Mouse (Mus musculus): Measurements from ENCODE around the gene Tagap1. TPM values are rescaled to one million over a fixed set of nuclear protein-coding genes. Genes with fewer than 3 reads are reported as not detected.
"Not testable (repeated sequence)": the region's sequence is repeated elsewhere in the genome, so short reads cannot be mapped to it uniquely, and the experiment has no call there.

The Tagap1 gene
- polyA plus RNA-seq, 1 experiment from 2014 or later, result 48.8 TPM

DNA sequence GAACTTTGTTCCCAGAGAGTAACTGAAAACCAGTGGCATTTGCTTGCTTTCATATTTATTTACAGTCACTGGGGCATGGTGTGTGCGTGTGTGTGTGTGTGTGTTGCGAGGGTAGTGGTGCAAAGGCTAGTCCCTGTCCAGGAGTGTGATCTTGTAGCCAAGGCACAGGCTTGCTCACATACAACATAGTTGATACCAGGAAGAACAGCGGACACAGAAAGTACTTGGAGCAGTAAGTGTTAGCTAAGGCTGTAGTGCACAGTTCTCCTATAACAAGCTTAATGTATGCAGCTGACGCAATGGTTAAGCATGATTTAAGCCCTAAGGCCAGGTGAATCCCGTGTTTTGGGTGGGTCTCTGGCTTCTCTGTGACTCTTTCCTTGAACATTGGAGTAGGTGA is 18.4 kb upstream of the Tagap1 start:
- H3K4me3 ChIP-seq, result peak overlapping the region; percentile 51
- ATAC-seq; H3K27ac ChIP-seq; H3K36me3 ChIP-seq (ENCODE audit: poor library complexity, severe bottlenecking); H3K4me1 ChIP-seq; H3K9me3 ChIP-seq (replicated peaks); H3K27me3 ChIP-seq: not testable (repeated sequence)
- peak overlapping the region; percentile 70; the same call in 1 of the 2 replicates for H3K9ac ChIP-seq
- 20% methylated on average over 5 of the region's 5 CpGs for WGBS
- H3K4me2 ChIP-seq, result peak overlapping the region; percentile 60

DNA sequence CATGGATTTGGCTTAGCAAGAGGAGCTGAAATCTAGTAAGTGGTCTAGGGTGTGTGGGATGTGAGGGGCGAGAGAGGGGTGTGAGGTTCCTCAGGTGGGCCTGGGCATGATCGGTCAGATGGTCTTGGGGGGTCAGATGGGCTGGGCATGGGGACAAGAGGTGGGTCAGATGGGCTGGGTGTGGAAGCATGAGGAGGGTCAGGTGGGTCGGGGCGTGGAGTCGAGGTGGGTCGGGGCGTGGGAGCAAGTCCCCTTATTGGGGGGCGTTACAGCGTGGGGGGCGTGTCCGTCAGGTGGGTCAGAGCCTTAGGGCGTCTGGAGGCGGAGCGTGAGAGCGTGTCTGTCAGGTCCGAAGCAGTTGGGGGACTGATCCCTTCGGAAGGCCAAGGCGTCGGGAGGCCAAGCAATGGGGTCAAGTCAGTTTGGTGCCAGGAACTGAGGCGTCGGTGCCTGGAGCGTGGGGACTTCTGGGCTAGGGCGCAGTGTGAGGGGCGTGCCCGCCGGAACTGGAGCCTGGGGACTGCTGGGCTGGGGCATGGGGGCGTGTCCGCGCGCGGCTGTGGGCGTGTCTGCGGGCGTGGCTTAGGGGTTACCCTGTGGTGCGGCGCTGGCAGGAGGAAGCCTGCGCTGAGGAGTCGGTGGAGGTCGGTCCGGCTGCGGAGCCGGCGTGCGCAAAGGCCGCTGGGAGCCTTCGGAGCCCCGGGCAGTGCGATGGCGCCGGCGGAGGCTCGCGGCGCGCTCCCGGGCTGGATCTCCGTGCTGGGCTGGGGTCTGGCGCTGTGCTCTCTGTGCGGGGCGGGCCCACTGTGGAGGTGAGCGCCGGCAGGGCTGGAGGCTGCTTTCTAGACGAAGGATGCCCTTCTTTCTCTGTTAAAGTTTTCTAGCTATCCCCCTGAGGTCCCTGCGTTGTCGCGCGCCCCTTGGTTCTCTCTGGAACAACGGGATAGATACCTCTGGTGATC is 17.6 kb upstream of the Tagap1 start, which contains the start of gene Gm49721:
Gm49721 (plus strand) TSS at position 618 of the 962 bp plus-strand sequence.
- WGBS, result 2% methylated on average over 36 of the region's 68 CpGs
- peak within 1 kb of the TSS; percentile 60 for H3K4me2 ChIP-seq
- ATAC-seq, result peak; percentile 99

DNA sequence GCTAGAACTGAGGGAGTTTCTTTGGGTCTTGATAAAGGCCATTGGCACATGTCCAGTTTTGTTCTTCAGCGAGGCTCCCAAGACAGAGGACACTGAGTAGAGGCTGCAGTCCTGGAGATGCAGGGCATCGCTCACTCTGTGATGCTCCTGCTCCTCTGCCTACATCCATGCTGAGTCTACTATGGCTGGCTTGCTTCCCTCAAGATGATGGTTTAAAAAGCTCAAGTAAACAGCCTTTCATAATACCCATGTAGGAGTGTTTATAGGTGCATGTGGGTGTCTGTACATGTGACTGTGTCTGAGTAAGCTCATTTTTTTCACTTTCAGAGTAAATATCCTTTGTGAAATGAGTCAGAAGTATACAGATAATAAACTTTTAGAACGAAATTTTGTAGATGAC is 14.0 kb upstream of the Tagap1 start:
- not testable (repeated sequence) for H3K4me1 ChIP-seq; H3K4me2 ChIP-seq; H3K9ac ChIP-seq; H3K4me3 ChIP-seq; ATAC-seq; H3K36me3 ChIP-seq (ENCODE audit: poor library complexity, severe bottlenecking); H3K27ac ChIP-seq; H3K9me3 ChIP-seq (replicated peaks); H3K27me3 ChIP-seq
- WGBS, result 60% methylated on average over 3 of the region's 3 CpGs

More for the DNA sequence above, 17.6 kb upstream of the Tagap1 start, which contains the start of gene Gm49721:
- not testable (repeated sequence) for H3K27me3 ChIP-seq; H3K36me3 ChIP-seq (ENCODE audit: poor library complexity, severe bottlenecking); H3K4me1 ChIP-seq; H3K27ac ChIP-seq; H3K9me3 ChIP-seq (replicated peaks)
- H3K9ac ChIP-seq, result peak within 1 kb of the TSS; percentile 70
- peak within 1 kb of the TSS; percentile 51 for H3K4me3 ChIP-seq

DNA sequence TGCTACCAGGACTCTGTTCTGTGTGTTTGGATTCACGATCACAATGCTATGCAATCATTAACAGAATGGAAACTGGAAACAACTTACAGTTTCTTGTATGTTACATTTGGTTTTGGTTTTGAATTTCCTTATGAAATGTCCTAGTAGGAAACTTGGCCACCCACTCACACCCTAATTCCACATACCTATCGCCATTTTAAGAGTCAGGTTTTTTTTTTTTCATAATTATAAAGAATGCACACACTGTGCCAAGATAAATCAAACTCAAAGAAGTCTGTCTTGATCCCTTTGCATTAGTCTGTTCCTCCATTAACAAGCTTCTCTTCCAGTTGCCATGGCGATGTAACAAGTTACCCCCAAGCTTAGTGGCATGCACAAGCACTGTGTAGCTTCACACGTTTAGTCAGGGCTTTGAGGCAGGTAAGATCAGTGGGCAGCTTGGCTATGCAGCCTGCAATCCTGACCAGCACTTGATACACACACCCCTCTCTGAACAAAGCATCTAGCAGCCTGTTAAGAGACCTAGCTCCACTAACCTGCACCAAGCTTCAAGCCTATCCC is 12.0 kb upstream of the Tagap1 start:
- H3K27me3 ChIP-seq; H3K36me3 ChIP-seq (ENCODE audit: poor library complexity, severe bottlenecking); H3K27ac ChIP-seq; ATAC-seq; H3K4me1 ChIP-seq; H3K4me3 ChIP-seq; H3K9ac ChIP-seq; H3K4me2 ChIP-seq; H3K9me3 ChIP-seq (replicated peaks): not testable (repeated sequence)
- WGBS, result 51% methylated on average over 4 of the region's 4 CpGs

DNA sequence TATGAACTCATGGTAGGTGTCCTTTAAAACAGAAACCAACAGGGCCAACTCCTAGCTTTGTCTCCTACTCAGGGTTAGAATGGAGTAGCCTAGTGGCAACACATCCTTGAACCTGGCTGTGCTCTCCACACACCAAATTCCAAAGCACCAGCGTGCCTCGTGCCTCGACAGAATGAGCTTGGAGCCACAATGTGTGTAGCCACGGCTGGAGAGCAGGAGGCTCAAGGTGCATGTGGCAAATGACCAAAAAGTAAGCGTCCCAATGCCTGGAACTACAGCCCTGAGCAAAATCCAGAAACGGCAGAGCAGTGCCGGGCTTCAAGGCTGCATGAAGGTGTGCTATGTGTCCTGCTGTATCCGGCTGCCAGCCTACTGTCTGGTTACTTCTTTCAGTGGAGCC is 10.3 kb upstream of the Tagap1 start:
- not testable (repeated sequence) for H3K4me1 ChIP-seq; H3K36me3 ChIP-seq (ENCODE audit: poor library complexity, severe bottlenecking); ATAC-seq; H3K4me2 ChIP-seq; H3K27ac ChIP-seq; H3K9ac ChIP-seq; H3K27me3 ChIP-seq; H3K4me3 ChIP-seq; H3K9me3 ChIP-seq (replicated peaks)
- 90% methylated on average over 8 of the region's 8 CpGs for WGBS

DNA sequence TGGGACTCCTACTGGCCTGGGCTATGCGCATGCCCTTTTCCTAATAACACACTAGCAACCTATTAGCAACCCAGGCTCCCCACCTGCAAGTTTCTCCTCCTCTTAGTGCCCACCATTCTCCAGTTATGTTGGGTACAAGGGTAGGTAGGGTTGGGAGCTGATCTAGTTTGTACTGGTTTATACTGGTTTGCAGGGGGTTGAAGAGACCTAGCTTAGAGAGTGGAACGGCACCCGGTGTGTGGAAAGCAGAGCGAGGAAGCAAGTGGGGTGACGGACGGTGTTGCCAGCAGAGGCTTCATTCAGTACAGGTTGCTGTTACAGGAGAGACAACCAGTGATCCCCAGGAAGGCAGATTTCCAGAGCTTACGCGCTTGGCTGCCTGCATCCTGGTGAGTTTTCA is 9.4 kb upstream of the Tagap1 start, which contains the start of gene Rnaset2b:
Rnaset2b (plus strand) TSS at position 301 of the 400 bp plus-strand sequence.
- WGBS, result 100% methylated on average over 1 of the region's 8 CpGs
- ATAC-seq; H3K9me3 ChIP-seq (replicated peaks); H3K36me3 ChIP-seq (ENCODE audit: poor library complexity, severe bottlenecking); H3K27ac ChIP-seq; H3K27me3 ChIP-seq; H3K4me1 ChIP-seq; H3K4me2 ChIP-seq; H3K9ac ChIP-seq; H3K4me3 ChIP-seq: not testable (repeated sequence)

DNA sequence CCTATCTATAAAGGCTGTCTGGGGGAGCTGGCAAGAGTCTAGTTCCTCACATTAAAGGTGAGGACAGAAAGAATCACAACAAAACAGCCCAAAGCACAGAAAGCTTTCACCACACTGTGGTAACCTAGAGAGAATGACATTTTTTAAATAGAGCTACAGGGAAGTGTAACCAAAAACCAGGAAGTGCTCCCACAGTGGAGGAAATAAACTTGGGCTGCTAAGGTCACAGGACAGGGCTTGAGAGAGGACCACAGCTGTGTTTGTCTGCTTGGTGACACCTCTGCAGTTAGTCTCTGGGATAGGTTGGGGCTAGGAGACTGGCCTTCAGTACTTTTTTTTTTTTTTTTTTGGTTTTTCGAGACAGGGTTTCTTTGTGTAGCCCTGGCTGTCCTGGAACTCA is 6.7 kb upstream of the Tagap1 start:
- not testable (repeated sequence) for ATAC-seq

DNA sequence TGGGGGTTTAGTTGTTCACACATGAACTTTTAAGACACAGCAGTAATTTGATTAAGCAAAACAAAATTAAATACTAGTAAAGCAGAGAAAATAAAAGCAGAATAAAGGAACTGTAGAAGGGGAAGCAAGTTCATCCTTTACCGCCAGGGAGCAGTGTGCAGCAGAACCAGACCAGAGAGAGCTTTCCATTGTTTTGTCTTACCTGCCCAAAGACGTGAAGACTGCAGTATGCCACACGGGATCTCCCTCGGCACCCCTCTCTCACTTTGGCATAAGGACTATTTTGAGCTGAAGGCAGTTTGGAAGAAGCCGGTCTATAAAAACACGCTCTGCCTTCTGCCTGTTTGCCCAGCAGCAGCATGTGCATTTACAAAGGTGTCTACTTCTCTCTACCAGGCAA is 4.4 kb upstream of the Tagap1 start:
- ATAC-seq; H3K9ac ChIP-seq; H3K4me2 ChIP-seq; H3K4me3 ChIP-seq; H3K9me3 ChIP-seq (replicated peaks); H3K4me1 ChIP-seq; H3K27me3 ChIP-seq; H3K27ac ChIP-seq; H3K36me3 ChIP-seq (ENCODE audit: poor library complexity, severe bottlenecking): not testable (repeated sequence)
- 13% methylated on average over 6 of the region's 6 CpGs for WGBS

More for the DNA sequence above, 6.7 kb upstream of the Tagap1 start:
- not testable (repeated sequence) for H3K27me3 ChIP-seq; H3K9me3 ChIP-seq (replicated peaks); H3K9ac ChIP-seq; H3K27ac ChIP-seq; H3K4me1 ChIP-seq; H3K4me3 ChIP-seq; H3K36me3 ChIP-seq (ENCODE audit: poor library complexity, severe bottlenecking); H3K4me2 ChIP-seq
- 33% methylated on average over 1 of the region's 1 CpGs for WGBS

DNA sequence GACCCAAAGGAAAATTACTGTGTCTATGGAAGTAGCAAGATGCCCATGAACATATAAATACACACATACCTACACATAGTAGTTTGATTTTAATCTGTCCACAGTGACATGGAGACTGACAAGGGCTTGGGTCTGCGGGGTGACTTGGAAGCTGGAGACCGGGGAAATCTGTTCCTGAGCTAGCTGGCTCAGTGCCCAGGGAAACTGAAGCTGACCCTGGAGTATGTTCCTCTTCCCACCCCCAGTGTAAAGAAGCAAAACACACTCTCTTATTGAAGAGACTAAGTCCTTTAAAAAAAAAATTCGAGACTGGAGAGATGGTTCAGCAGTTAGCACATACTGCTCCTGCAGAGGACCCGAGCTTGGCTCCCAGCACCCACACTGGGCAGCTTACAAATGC is 2.0 kb upstream of the Tagap1 start:
- not testable (repeated sequence) for H3K4me1 ChIP-seq; H3K27me3 ChIP-seq; H3K9ac ChIP-seq; H3K4me2 ChIP-seq; H3K36me3 ChIP-seq (ENCODE audit: poor library complexity, severe bottlenecking); H3K4me3 ChIP-seq; H3K27ac ChIP-seq; ATAC-seq; H3K9me3 ChIP-seq (replicated peaks)
- WGBS, result 76% methylated on average over 4 of the region's 4 CpGs

DNA sequence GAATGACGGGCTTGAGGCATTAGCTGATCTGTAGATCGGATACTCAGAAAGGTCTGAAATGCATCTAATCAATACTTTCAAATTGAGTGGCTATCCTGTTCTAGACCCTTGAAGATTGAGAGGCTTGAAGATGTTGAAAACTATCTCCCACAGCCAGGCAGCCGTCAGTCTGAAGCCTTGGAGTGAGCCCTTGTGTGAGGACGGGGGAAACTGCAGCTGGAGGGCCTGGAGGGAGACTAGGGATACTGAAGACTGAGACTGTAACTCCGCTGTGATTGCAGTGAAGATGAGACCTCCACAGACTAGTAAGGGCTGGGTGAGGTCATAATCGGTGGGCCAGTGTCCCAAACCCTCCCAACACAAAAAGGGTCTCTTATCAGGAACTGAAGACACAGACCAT is 1.4 kb upstream of the Tagap1 start:
- H3K27me3 ChIP-seq; H3K27ac ChIP-seq; H3K4me3 ChIP-seq; H3K4me2 ChIP-seq; H3K4me1 ChIP-seq; H3K9me3 ChIP-seq (replicated peaks); H3K36me3 ChIP-seq (ENCODE audit: poor library complexity, severe bottlenecking); ATAC-seq; H3K9ac ChIP-seq: not testable (repeated sequence)
- 77% methylated on average over 4 of the region's 6 CpGs for WGBS

DNA sequence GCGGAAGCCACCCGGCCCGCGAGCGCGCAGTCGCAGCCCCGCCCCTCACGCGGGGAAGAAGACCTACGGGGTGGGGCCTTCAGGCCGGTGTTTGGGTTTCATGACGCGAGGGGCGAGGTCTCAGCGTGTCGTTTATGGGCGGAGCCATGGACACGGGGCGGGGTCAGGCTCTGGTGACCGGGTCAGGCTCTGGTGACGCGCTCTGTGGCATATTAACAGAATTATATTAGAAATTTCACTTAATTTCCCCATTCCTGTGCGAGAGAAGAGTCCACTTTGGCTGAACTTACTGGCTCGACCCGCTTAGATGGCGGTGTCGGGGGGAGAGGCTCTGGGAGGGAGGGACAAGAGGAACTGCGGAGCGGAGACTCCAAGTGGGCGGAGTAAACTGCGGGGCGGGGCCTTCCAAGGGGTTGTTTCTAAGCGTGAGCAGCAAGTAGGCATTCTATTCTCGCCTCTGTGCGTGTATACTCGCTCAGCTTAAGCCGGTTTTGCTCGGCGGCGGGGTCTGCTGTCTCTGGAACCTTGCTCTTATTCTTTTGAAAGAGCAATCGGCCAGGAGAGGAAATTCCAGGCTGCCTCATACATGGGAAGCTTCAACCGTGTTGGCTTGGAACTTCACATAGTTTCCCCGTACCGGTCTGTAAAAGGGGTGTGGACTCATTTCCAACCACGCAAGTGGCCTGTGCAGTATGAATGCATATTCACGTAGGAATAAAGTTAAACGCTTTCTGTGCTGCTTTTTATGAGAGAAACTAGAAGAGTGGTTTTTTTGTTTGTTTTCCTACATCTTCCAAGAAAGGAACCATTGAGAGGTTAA is 435 bp upstream of the Tagap1 start:
- not testable (repeated sequence) for H3K9ac ChIP-seq; H3K36me3 ChIP-seq (ENCODE audit: poor library complexity, severe bottlenecking); H3K4me1 ChIP-seq; H3K27me3 ChIP-seq; H3K9me3 ChIP-seq (replicated peaks); H3K27ac ChIP-seq
- H3K4me2 ChIP-seq, result peak overlapping the region; percentile 49
- peak; percentile 97 for ATAC-seq
- peak overlapping the region; percentile 29 for H3K4me3 ChIP-seq
- 0% methylated on average over 17 of the region's 48 CpGs for WGBS

DNA sequence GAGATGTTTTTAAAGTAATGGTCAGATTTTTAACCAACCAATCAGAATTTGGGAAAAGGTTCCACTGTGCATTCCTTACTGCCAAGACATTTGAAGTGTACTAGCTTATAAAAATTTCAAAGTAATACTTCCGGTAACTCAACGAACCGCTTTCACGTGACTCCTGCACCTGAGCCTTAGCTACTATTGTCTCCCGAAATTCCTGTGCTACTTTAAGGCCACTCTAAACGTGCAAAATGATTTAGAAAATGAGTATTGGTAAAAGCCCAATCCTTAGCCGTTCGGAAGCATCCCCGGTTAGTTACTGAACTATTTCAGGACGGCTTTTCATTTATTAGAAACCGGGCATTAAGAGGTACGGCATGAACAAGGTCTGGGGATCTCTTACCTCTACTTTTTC is 607 bp downstream of the Tagap1 start:
- H3K36me3 ChIP-seq (ENCODE audit: poor library complexity, severe bottlenecking); ATAC-seq; H3K27me3 ChIP-seq; H3K4me1 ChIP-seq; H3K9me3 ChIP-seq (replicated peaks); H3K27ac ChIP-seq: not testable (repeated sequence)
- Histone ChIP-seq H3K4me3 (peak overlapping the region; percentile 51), H3K4me2 (peak overlapping the region; percentile 56), H3K9ac (peak overlapping the region; percentile 67)
- 1% methylated on average over 12 of the region's 12 CpGs for WGBS
